Mouse (Mus musculus): ENCODE results near the gene Panx1.

Panx1 gene

GRCm38 (mm10) chr9:15023049-15023448 lies 22.2 kb downstream of the Panx1 start:
- no peak for DNase-seq (ENCODE audit: low spot score in 2 of 2)

GRCm38 (mm10) chr9:15021156-15021555 lies 24.1 kb downstream of the Panx1 start:
- DNase-seq (ENCODE audit: low spot score in 2 of 2), result no peak

- DNase-seq (ENCODE audit: low spot score in 2 of 2), result no peak
Observed at GRCm38 (mm10) chr9:15020561-15021080, 24.7 kb downstream of the Panx1 start.

GRCm38 (mm10) chr9:15018756-15019131 lies 26.5 kb downstream of the Panx1 start:
- DNase-seq (ENCODE audit: low spot score in 2 of 2), result no peak

- DNase-seq (ENCODE audit: low spot score in 2 of 2), result no peak
Observed at GRCm38 (mm10) chr9:15017791-15018755, 27.2 kb downstream of the Panx1 start.

- DNase-seq (ENCODE audit: low spot score in 2 of 2), result peak in 1 of 2 experiments; percentile 76
Observed at GRCm38 (mm10) chr9:15015223-15015956, 29.9 kb downstream of the Panx1 start.

GRCm38 (mm10) chr9:15007566-15007965 lies 37.7 kb downstream of the Panx1 start:
- no peak for DNase-seq (ENCODE audit: low spot score in 2 of 2)

GRCm38 (mm10) chr9:15004298-15004685 lies 41.0 kb downstream of the Panx1 start:
- no peak for DNase-seq (ENCODE audit: low spot score in 2 of 2)

- no peak for DNase-seq (ENCODE audit: low spot score in 2 of 2)
Observed at GRCm38 (mm10) chr9:15003676-15004297, 41.5 kb downstream of the Panx1 start.

GRCm38 (mm10) chr9:15002995-15003613 lies 42.2 kb downstream of the Panx1 start:
- no peak for DNase-seq (ENCODE audit: low spot score in 2 of 2)

- no peak for DNase-seq (ENCODE audit: low spot score in 2 of 2)
Observed at GRCm38 (mm10) chr9:14998790-14999189, 46.5 kb downstream of the Panx1 start.

- DNase-seq (ENCODE audit: low spot score in 2 of 2), result no peak
Observed at GRCm38 (mm10) chr9:14997271-14998055, 47.8 kb downstream of the Panx1 start.

GRCm38 (mm10) chr9:14995525-14995924 lies 49.8 kb downstream of the Panx1 start:
- DNase-seq (ENCODE audit: low spot score in 2 of 2), result no peak

GRCm38 (mm10) chr9:14988606-14989293 lies 56.5 kb downstream of the Panx1 start:
- DNase-seq (ENCODE audit: low spot score in 2 of 2), result no peak

- no peak for DNase-seq (ENCODE audit: low spot score in 2 of 2)
Observed at GRCm38 (mm10) chr9:14983141-14983540, 62.1 kb downstream of the Panx1 start.

GRCm38 (mm10) chr9:14982683-14983082 lies 62.6 kb downstream of the Panx1 start:
- no peak for DNase-seq (ENCODE audit: low spot score in 2 of 2)

- DNase-seq (ENCODE audit: low spot score in 2 of 2), result peak in 1 of 2 experiments; percentile 14
Observed at GRCm38 (mm10) chr9:14981539-14982155, 63.6 kb downstream of the Panx1 start.

- DNase-seq (ENCODE audit: low spot score in 2 of 2), result no peak
Observed at GRCm38 (mm10) chr9:14974251-14975232, 70.7 kb downstream of the Panx1 start.

Data from frontal cortex, postnatal 25 days (tissue).